Mouse (Mus musculus) cerebellum, postnatal 14 days (tissue): ENCODE data around the gene Macrod2.
A peak's percentile ranks its signal among the peaks of the same experiment; 100 is the strongest.

Experiments used
- DNase-seq, 2 experiments: peaks; one replicate each; pipeline ENCODE4 v3.0.0; 2021; ENCODE audit warnings: mixed read lengths in 2 of 2

The Macrod2 gene

GRCm38 (mm10) chr2:141514976-141515375 lies 1119.9 kb downstream of the Macrod2 start:
- no peak for DNase-seq

GRCm38 (mm10) chr2:141522081-141522480 lies 1127.0 kb downstream of the Macrod2 start:
- no peak for DNase-seq

GRCm38 (mm10) chr2:141545877-141546276 lies 1150.8 kb downstream of the Macrod2 start:
- no peak for DNase-seq

- DNase-seq = no peak
Observed at GRCm38 (mm10) chr2:141551701-141552100, 1156.6 kb downstream of the Macrod2 start.

- DNase-seq = no peak
Observed at GRCm38 (mm10) chr2:141556747-141557146, 1161.6 kb downstream of the Macrod2 start.

GRCm38 (mm10) chr2:141558242-141558827 lies 1163.2 kb downstream of the Macrod2 start:
- DNase-seq = no peak

- no peak for DNase-seq
Observed at GRCm38 (mm10) chr2:141565986-141566385, 1170.9 kb downstream of the Macrod2 start.

GRCm38 (mm10) chr2:141571360-141571759 lies 1176.3 kb downstream of the Macrod2 start:
- no peak for DNase-seq

- no peak for DNase-seq
Observed at GRCm38 (mm10) chr2:141578206-141578605, 1183.1 kb downstream of the Macrod2 start.

GRCm38 (mm10) chr2:141582431-141582830 lies 1187.3 kb downstream of the Macrod2 start:
- DNase-seq = no peak

- DNase-seq = peak; percentile 13 to 34
Observed at GRCm38 (mm10) chr2:141582933-141583332, 1187.8 kb downstream of the Macrod2 start.

- DNase-seq = no peak
Observed at GRCm38 (mm10) chr2:141587290-141587689, 1192.2 kb downstream of the Macrod2 start.

- no peak for DNase-seq
Observed at GRCm38 (mm10) chr2:141591326-141591725, 1196.2 kb downstream of the Macrod2 start.

GRCm38 (mm10) chr2:141594811-141595210 lies 1199.7 kb downstream of the Macrod2 start:
- peak; percentile 18 to 79 for DNase-seq

- peak in 1 of 2 experiments; percentile 35 for DNase-seq
Observed at GRCm38 (mm10) chr2:141617721-141618120, 1222.6 kb downstream of the Macrod2 start.

- peak; percentile 92 to 95 for DNase-seq
Observed at GRCm38 (mm10) chr2:141618257-141618656, 1223.1 kb downstream of the Macrod2 start.

GRCm38 (mm10) chr2:141664051-141664450 lies 1268.9 kb downstream of the Macrod2 start:
- no peak for DNase-seq

- DNase-seq = no peak
Observed at GRCm38 (mm10) chr2:141672814-141673213, 1277.7 kb downstream of the Macrod2 start.

GRCm38 (mm10) chr2:141673405-141673804 lies 1278.3 kb downstream of the Macrod2 start:
- DNase-seq = no peak

GRCm38 (mm10) chr2:141697541-141697940 lies 1302.4 kb downstream of the Macrod2 start:
- no peak for DNase-seq

- peak in 1 of 2 experiments; percentile 41 for DNase-seq
Observed at GRCm38 (mm10) chr2:141698320-141698719, 1303.2 kb downstream of the Macrod2 start.

GRCm38 (mm10) chr2:141700759-141701452 lies 1305.8 kb downstream of the Macrod2 start:
- no peak for DNase-seq

- no peak for DNase-seq
Observed at GRCm38 (mm10) chr2:141711785-141712184, 1316.7 kb downstream of the Macrod2 start.

- no peak for DNase-seq
Observed at GRCm38 (mm10) chr2:141712265-141712664, 1317.2 kb downstream of the Macrod2 start.
